Mouse (Mus musculus) ES-E14 (cell line): ENCODE results near the gene Nav2.

Experiments
- HCFC1 ChIP-seq: IDR thresholded peaks from 2 replicates; pipeline ENCODE4 v1.6.1; 2012; ENCODE audit warnings: low read length, inconsistent platforms, borderline replicate concordance; ENCODE audit not compliant: insufficient read depth
- ZNF384 ChIP-seq: IDR thresholded peaks from 2 replicates; pipeline ENCODE4 v1.6.1; 2012; ENCODE audit warnings: low read depth, low read length, inconsistent platforms

GRCm38 (mm10) chr7:49199366-49199765 lies 290.9 kb downstream of the Nav2 start:
- TF ChIP-seq ZNF384 (no peak), HCFC1 (no peak)
